Mouse (Mus musculus) lung, embryonic 16.5 days (tissue): ENCODE data around the gene Gm11492. TPM values are rescaled to one million over a fixed set of nuclear protein-coding genes. Genes with fewer than 3 reads are reported as not detected.

ENCODE experiments used
- ATAC-seq: fragments of 200-750 bp; cut with Nextera tagmentation; 2 replicates; pipeline ENCODE4 v1.8.0; 2017; ENCODE audit warnings: low read depth, mild to moderate bottlenecking, moderate library complexity
- H3K27ac ChIP-seq: fragments of 300-500 bp; sonication (generic); 2 replicates; pipeline ENCODE4 v1.5.1; 2014; ENCODE audit warnings: mild to moderate bottlenecking, control low read depth, low read length
- H3K27me3 ChIP-seq: fragments of 300-500 bp; sonication (generic); 2 replicates; pipeline ENCODE4 v1.6.1; 2014; ENCODE audit warnings: low read depth, low read length, mixed read lengths; ENCODE audit not compliant: control insufficient read depth, insufficient read depth
- H3K36me3 ChIP-seq: fragments of 300-500 bp; sonication (generic); 2 replicates; pipeline ENCODE4 v1.6.1; 2014; ENCODE audit warnings: low read length; ENCODE audit not compliant: control insufficient read depth, insufficient read depth
- H3K4me1 ChIP-seq: fragments of 300-500 bp; sonication (generic); replicated peaks from 2 replicates; pipeline ENCODE4 v1.6.1; 2014; ENCODE audit warnings: low read length, mixed read lengths; ENCODE audit not compliant: control insufficient read depth, insufficient read depth
- H3K4me2 ChIP-seq: fragments of 300-500 bp; sonication (generic); 2 replicates; pipeline ENCODE4 v1.6.1; 2014; ENCODE audit warnings: low read depth, low read length, control low read depth
- H3K4me3 ChIP-seq: fragments of 300-500 bp; sonication (generic); 2 replicates; pipeline ENCODE4 v1.5.1; 2014; ENCODE audit warnings: mild to moderate bottlenecking, low read length, control low read depth
- H3K9ac ChIP-seq: fragments of 300-500 bp; sonication (generic); 2 replicates; pipeline ENCODE4 v1.6.1; 2014; ENCODE audit warnings: low read length, control low read depth
- H3K9me3 ChIP-seq: fragments of 300-500 bp; sonication (generic); 2 replicates; pipeline ENCODE4 v1.6.1; 2016; ENCODE audit warnings: low read length; ENCODE audit not compliant: control insufficient read depth
- WGBS: fragments of 180-500 bp; shearing (Covaris S2); extraction: QIAGEN DNeasy Blood & Tissue Kit; methylation state at CpG from one replicate; pipeline ENCODE4 v1.1.7; 2014; 5-methylcytosine and 5-hydroxymethylcytosine counted together
- polyA plus RNA-seq: library from polyadenylated mRNA; unstranded; fragments of >200 nt; fragmentation: Nextera tagmentation; extraction: Ambion mirVana; gene quantifications from 2 replicates; pipeline ENCODE4 v1.2.1, GENCODE M21; 2015

Gene Gm11492
- not detected in 2 replicates for polyA plus RNA-seq

- no peak for ATAC-seq
- no peak within 1 kb of the TSS for H3K4me2 ChIP-seq
- no peaks in the 10 kb centered on the region for H3K9me3 ChIP-seq
- H3K36me3 ChIP-seq, result no peaks in the 10 kb centered on the region
- no peaks in the 10 kb centered on the region for H3K27me3 ChIP-seq
- H3K27ac ChIP-seq, result no peak within 1 kb of the TSS
- no peak within 1 kb of the TSS for H3K4me3 ChIP-seq
- WGBS, result 53% methylated on average over 3 of the region's 3 CpGs
- H3K4me1 ChIP-seq, result peaks cover 4% of the 10 kb centered on the region
- H3K9ac ChIP-seq, result no peak within 1 kb of the TSS
These were observed at the start of gene Gm11492 for GRCm38 (mm10) chr11:87566501-87566900. TSS of gene Gm11492 (plus strand) at chr11:87566653.

GRCm38 (mm10) chr11:87519260-87519659, 47.2 kb upstream of the Gm11492 start:
- Histone ChIP-seq H3K9me3 (no peaks in the 10 kb centered on the region), H3K9ac (no peak overlapping the region)
- 5% methylated on average over 2 of the region's 2 CpGs for WGBS

GRCm38 (mm10) chr11:87523466-87523865, 43.0 kb upstream of the Gm11492 start:
- H3K27me3 ChIP-seq, result no peaks in the 10 kb centered on the region
- no peaks in the 10 kb centered on the region for H3K4me1 ChIP-seq
- 73% methylated on average over 5 of the region's 5 CpGs for WGBS
- no peak overlapping the region for H3K9ac ChIP-seq
- H3K4me3 ChIP-seq, result no peak overlapping the region
- no peak overlapping the region for H3K4me2 ChIP-seq
- H3K36me3 ChIP-seq, result no peaks in the 10 kb centered on the region
- no peaks in the 10 kb centered on the region for H3K9me3 ChIP-seq
- no peak for ATAC-seq
- no peak overlapping the region for H3K27ac ChIP-seq

More at GRCm38 (mm10) chr11:87519260-87519659, 47.2 kb upstream of the Gm11492 start:
- no peak overlapping the region for H3K27ac ChIP-seq
- 0 out of 2 replicates have a peak, but pooled peaks have one; percentile 60 for ATAC-seq
- H3K36me3 ChIP-seq, result no peaks in the 10 kb centered on the region
- no peak overlapping the region for H3K4me3 ChIP-seq
- H3K4me2 ChIP-seq, result no peak overlapping the region
- H3K27me3 ChIP-seq, result no peaks in the 10 kb centered on the region
- no peaks in the 10 kb centered on the region for H3K4me1 ChIP-seq

GRCm38 (mm10) chr11:87523967-87524366, 42.5 kb upstream of the Gm11492 start:
- no peak overlapping the region for H3K4me3 ChIP-seq
- H3K27ac ChIP-seq, result no peak overlapping the region
- no peaks in the 10 kb centered on the region for H3K9me3 ChIP-seq
- no peaks in the 10 kb centered on the region for H3K4me1 ChIP-seq
- no peaks in the 10 kb centered on the region for H3K27me3 ChIP-seq
- no peak for ATAC-seq
- H3K9ac ChIP-seq, result no peak overlapping the region
- H3K36me3 ChIP-seq, result no peaks in the 10 kb centered on the region
- H3K4me2 ChIP-seq, result no peak overlapping the region

- Histone ChIP-seq H3K27me3 (no peaks in the 10 kb centered on the region), H3K36me3 (no peaks in the 10 kb centered on the region), H3K9me3 (no peaks in the 10 kb centered on the region), H3K4me2 (no peak overlapping the region), H3K4me3 (no peak overlapping the region), H3K27ac (no peak overlapping the region), H3K9ac (no peak overlapping the region), H3K4me1 (no peaks in the 10 kb centered on the region)
- ATAC-seq, result no peak
These were observed 41.7 kb upstream of the Gm11492 start for GRCm38 (mm10) chr11:87524780-87525179.

- Histone ChIP-seq H3K4me1 (no peaks in the 10 kb centered on the region), H3K36me3 (no peaks in the 10 kb centered on the region), H3K27me3 (no peaks in the 10 kb centered on the region), H3K27ac (no peak overlapping the region), H3K4me2 (no peak overlapping the region), H3K4me3 (no peak overlapping the region), H3K9me3 (no peaks in the 10 kb centered on the region), H3K9ac (no peak overlapping the region)
- WGBS, result 55% methylated on average over 3 of the region's 3 CpGs
- ATAC-seq, result no peak
These were observed 39.1 kb upstream of the Gm11492 start for GRCm38 (mm10) chr11:87527364-87527763.

GRCm38 (mm10) chr11:87527990-87528389, 38.5 kb upstream of the Gm11492 start:
- no peak for ATAC-seq
- no peaks in the 10 kb centered on the region for H3K27me3 ChIP-seq
- no peaks in the 10 kb centered on the region for H3K9me3 ChIP-seq
- no peak overlapping the region for H3K4me3 ChIP-seq
- H3K4me1 ChIP-seq, result no peaks in the 10 kb centered on the region
- H3K9ac ChIP-seq, result no peak overlapping the region
- no peak overlapping the region for H3K27ac ChIP-seq
- H3K4me2 ChIP-seq, result no peak overlapping the region
- H3K36me3 ChIP-seq, result no peaks in the 10 kb centered on the region
- WGBS, result 55% methylated on average over 4 of the region's 4 CpGs

GRCm38 (mm10) chr11:87531695-87532094, 34.8 kb upstream of the Gm11492 start:
- no peak overlapping the region for H3K4me2 ChIP-seq
- no peaks in the 10 kb centered on the region for H3K36me3 ChIP-seq
- no peak for ATAC-seq
- no peak overlapping the region for H3K4me3 ChIP-seq
- H3K9me3 ChIP-seq, result no peaks in the 10 kb centered on the region
- H3K27ac ChIP-seq, result no peak overlapping the region
- H3K27me3 ChIP-seq, result no peaks in the 10 kb centered on the region
- WGBS, result 50% methylated on average over 6 of the region's 6 CpGs
- H3K4me1 ChIP-seq, result no peaks in the 10 kb centered on the region
- H3K9ac ChIP-seq, result no peak overlapping the region

GRCm38 (mm10) chr11:87542285-87542684, 24.2 kb upstream of the Gm11492 start:
- H3K4me1 ChIP-seq, result no peaks in the 10 kb centered on the region
- no peaks in the 10 kb centered on the region for H3K27me3 ChIP-seq
- WGBS, result 36% methylated on average over 8 of the region's 8 CpGs
- H3K4me2 ChIP-seq, result no peak overlapping the region
- no peak overlapping the region for H3K27ac ChIP-seq
- no peak overlapping the region for H3K9ac ChIP-seq
- ATAC-seq, result no peak
- H3K9me3 ChIP-seq, result no peaks in the 10 kb centered on the region
- H3K36me3 ChIP-seq, result no peaks in the 10 kb centered on the region
- no peak overlapping the region for H3K4me3 ChIP-seq

- no peak for ATAC-seq
- Histone ChIP-seq H3K4me3 (no peak overlapping the region), H3K9ac (no peak overlapping the region), H3K9me3 (no peaks in the 10 kb centered on the region), H3K27me3 (no peaks in the 10 kb centered on the region), H3K36me3 (no peaks in the 10 kb centered on the region), H3K4me1 (no peaks in the 10 kb centered on the region), H3K4me2 (no peak overlapping the region), H3K27ac (no peak overlapping the region)
- WGBS, result 42% methylated on average over 3 of the region's 3 CpGs
These were observed 23.5 kb upstream of the Gm11492 start for GRCm38 (mm10) chr11:87542906-87543305.
